Mouse (Mus musculus) large intestine, adult 2 months (tissue): Measurements from ENCODE around the gene Elfn2. TPM values are rescaled to one million over a fixed set of nuclear protein-coding genes. Genes with fewer than 3 reads are reported as not detected.

ENCODE experiments used
- DNase-seq: peaks from one replicate; pipeline ENCODE4 v3.0.0-alpha.2; 2012; ENCODE audit warnings: low read depth, low spot score
- WGBS: fragments of 180-500 bp; shearing (Covaris S2); methylation state at CpG from one replicate; pipeline ENCODE4 v1.1.7; 2018; 5-methylcytosine and 5-hydroxymethylcytosine counted together
- polyA plus RNA-seq: library from polyadenylated mRNA; depleted of rRNA; stranded (reverse); fragments of >200 nt; gene quantifications from 2 replicates; pipeline ENCODE4 v1.2.3, GENCODE M21; 2012

Gene Elfn2
- polyA plus RNA-seq, 1 experiment, result 0.24 TPM

- 64% methylated on average over 12 of the region's 12 CpGs for WGBS
- no peak for DNase-seq
Observed at GRCm38 (mm10) chr15:78730315-78731049, 11.9 kb upstream of the Elfn2 start.

GRCm38 (mm10) chr15:78726697-78727096, 8.1 kb upstream of the Elfn2 start:
- no peak for DNase-seq
- 39% methylated on average over 7 of the region's 7 CpGs for WGBS

GRCm38 (mm10) chr15:78720532-78720931, 2.0 kb upstream of the Elfn2 start:
- no peak for DNase-seq
- 62% methylated on average over 7 of the region's 7 CpGs for WGBS

- DNase-seq, result no peak
- WGBS, result 2% methylated on average over 16 of the region's 16 CpGs
Observed at GRCm38 (mm10) chr15:78720094-78720493, 1.5 kb upstream of the Elfn2 start.

GRCm38 (mm10) chr15:78719416-78719815, 845 bp upstream of the Elfn2 start:
- WGBS, result 13% methylated on average over 14 of the region's 14 CpGs
- no peak for DNase-seq

- DNase-seq, result no peak
- WGBS, result 37% methylated on average over 13 of the region's 13 CpGs
Observed at GRCm38 (mm10) chr15:78716936-78717335, 1.6 kb downstream of the Elfn2 start.

GRCm38 (mm10) chr15:78715856-78716255, 2.7 kb downstream of the Elfn2 start:
- 43% methylated on average over 5 of the region's 5 CpGs for WGBS
- no peak for DNase-seq

- 75% methylated on average over 7 of the region's 7 CpGs for WGBS
- DNase-seq, result no peak
Observed at GRCm38 (mm10) chr15:78713751-78714150, 4.8 kb downstream of the Elfn2 start.

GRCm38 (mm10) chr15:78712335-78713258, 6.0 kb downstream of the Elfn2 start:
- 7% methylated on average over 53 of the region's 53 CpGs for WGBS
- no peak for DNase-seq

GRCm38 (mm10) chr15:78711935-78712334, 6.6 kb downstream of the Elfn2 start:
- no peak for DNase-seq
- 69% methylated on average over 7 of the region's 7 CpGs for WGBS

GRCm38 (mm10) chr15:78710634-78711033, 7.9 kb downstream of the Elfn2 start:
- 55% methylated on average over 6 of the region's 6 CpGs for WGBS
- no peak for DNase-seq

GRCm38 (mm10) chr15:78709767-78710166, 8.8 kb downstream of the Elfn2 start:
- WGBS, result 30% methylated on average over 7 of the region's 7 CpGs
- no peak for DNase-seq

- DNase-seq, result no peak
- 31% methylated on average over 3 of the region's 3 CpGs for WGBS
Observed at GRCm38 (mm10) chr15:78706630-78707029, 11.9 kb downstream of the Elfn2 start.

- 57% methylated on average over 4 of the region's 4 CpGs for WGBS
- no peak for DNase-seq
Observed at GRCm38 (mm10) chr15:78704824-78705223, 13.7 kb downstream of the Elfn2 start.

GRCm38 (mm10) chr15:78704007-78704406, 14.6 kb downstream of the Elfn2 start:
- 78% methylated on average over 3 of the region's 3 CpGs for WGBS
- DNase-seq, result no peak

GRCm38 (mm10) chr15:78700420-78700819, 18.2 kb downstream of the Elfn2 start:
- DNase-seq, result no peak
- WGBS, result 56% methylated on average over 2 of the region's 2 CpGs

- DNase-seq, result no peak
- WGBS, result 41% methylated on average over 3 of the region's 3 CpGs
Observed at GRCm38 (mm10) chr15:78699513-78699912, 19.1 kb downstream of the Elfn2 start.

- no peak for DNase-seq
- WGBS, result 71% methylated on average over 13 of the region's 13 CpGs
Observed at GRCm38 (mm10) chr15:78698491-78699135, 20.0 kb downstream of the Elfn2 start.

GRCm38 (mm10) chr15:78698084-78698483, 20.5 kb downstream of the Elfn2 start:
- DNase-seq, result no peak
- 59% methylated on average over 5 of the region's 5 CpGs for WGBS

GRCm38 (mm10) chr15:78695745-78696144, 22.8 kb downstream of the Elfn2 start:
- WGBS, result 22% methylated on average over 5 of the region's 5 CpGs
- no peak for DNase-seq
